Mouse (Mus musculus): ENCODE measurements around the gene Nlrc5. TPM values are rescaled to one million over a fixed set of nuclear protein-coding genes. Genes with fewer than 3 reads are reported as not detected.
"Not testable (repeated sequence)": the region's sequence is repeated elsewhere in the genome, so short reads cannot be mapped to it uniquely, and the experiment has no call there.

The Nlrc5 gene
- polyA plus RNA-seq, 1 experiment from 2014 or later: 0.28 TPM

DNA sequence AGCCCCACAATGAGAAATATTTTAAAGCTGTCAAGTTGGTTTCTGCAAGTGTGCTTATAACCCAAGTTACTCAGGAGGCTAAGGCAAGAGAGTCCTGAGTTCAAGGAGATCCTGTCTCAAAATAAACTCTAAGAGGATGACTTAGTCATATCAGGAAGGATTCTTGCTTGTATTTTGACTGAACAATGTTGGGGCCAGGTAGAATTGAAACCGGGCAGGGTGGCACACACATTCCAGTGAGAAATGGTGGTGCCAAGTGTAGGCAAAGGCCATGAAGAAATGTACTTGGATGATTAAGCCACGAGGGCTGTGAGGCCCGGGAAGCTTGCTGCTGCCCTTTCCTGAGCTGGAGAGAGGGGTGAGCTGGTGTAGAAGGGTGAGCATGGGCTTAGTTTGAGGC, 13.0 kb downstream of the Nlrc5 start:
- H3K9ac ChIP-seq (ENCODE audit: low read length): no peak overlapping the region
- WGBS: 79% methylated on average over 3 of the region's 3 CpGs
- ATAC-seq (ENCODE audit: insufficient read depth, low FRiP score): no peak

GRCm38 (mm10) chr8:94447583-94448324, 13.6 kb downstream of the Nlrc5 start:
- Histone ChIP-seq H3K4me3 (replicated peaks; ENCODE audit: low read length) (no peak overlapping the region), H3K4me2 (ENCODE audit: low read depth, low read length) (no peak overlapping the region), H3K4me1 (ENCODE audit: control insufficient read depth, insufficient read depth, low read length) (no peaks in the 10 kb centered on the region), H3K9me3 (replicated peaks; ENCODE audit: control insufficient read depth, low read length) (no peaks in the 10 kb centered on the region), H3K36me3 (ENCODE audit: control insufficient read depth, insufficient read depth, low read length) (no peaks in the 10 kb centered on the region), H3K9ac (ENCODE audit: low read length) (no peak overlapping the region), H3K27me3 (ENCODE audit: control insufficient read depth, insufficient read depth, low read length) (no peaks in the 10 kb centered on the region), H3K27ac (ENCODE audit: low read length) (no peak overlapping the region)
- no peak for ATAC-seq (ENCODE audit: insufficient read depth, low FRiP score)
- WGBS: 75% methylated on average over 7 of the region's 7 CpGs

More for the DNA sequence above, 13.0 kb downstream of the Nlrc5 start:
- no peaks in the 10 kb centered on the region for H3K27me3 ChIP-seq (ENCODE audit: control insufficient read depth, insufficient read depth, low read length)
- no peak overlapping the region for H3K4me2 ChIP-seq (ENCODE audit: low read depth, low read length)
- no peaks in the 10 kb centered on the region for H3K9me3 ChIP-seq (replicated peaks; ENCODE audit: control insufficient read depth, low read length)
- H3K27ac ChIP-seq (ENCODE audit: low read length): no peak overlapping the region
- no peaks in the 10 kb centered on the region for H3K36me3 ChIP-seq (ENCODE audit: control insufficient read depth, insufficient read depth, low read length)
- H3K4me1 ChIP-seq (ENCODE audit: control insufficient read depth, insufficient read depth, low read length): no peaks in the 10 kb centered on the region
- no peak overlapping the region for H3K4me3 ChIP-seq (replicated peaks; ENCODE audit: low read length)

DNA sequence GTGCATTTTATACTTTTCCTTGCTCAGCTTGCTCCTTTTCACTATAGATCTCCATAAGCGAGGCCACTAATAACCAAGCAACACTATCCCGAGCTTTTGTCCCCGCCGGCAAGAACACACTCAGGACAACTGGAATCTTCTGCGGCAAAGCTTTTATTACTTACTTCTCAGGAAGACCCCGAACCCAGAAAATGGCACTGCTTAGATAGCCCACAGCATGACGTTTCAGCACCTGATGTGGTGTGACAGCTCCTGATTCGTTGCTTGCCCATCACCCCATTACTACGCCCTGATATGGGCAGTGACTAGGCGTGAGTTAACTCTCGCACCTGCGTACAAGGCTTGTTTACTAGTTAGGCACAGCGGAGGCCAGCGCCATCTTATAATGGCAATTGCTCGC, 18.8 kb downstream of the Nlrc5 start:
- not testable (repeated sequence) for H3K36me3 ChIP-seq (ENCODE audit: control insufficient read depth, insufficient read depth, low read length); H3K27me3 ChIP-seq (ENCODE audit: control insufficient read depth, insufficient read depth, low read length); H3K4me1 ChIP-seq (ENCODE audit: control insufficient read depth, insufficient read depth, low read length); H3K4me2 ChIP-seq (ENCODE audit: low read depth, low read length); H3K9me3 ChIP-seq (replicated peaks; ENCODE audit: control insufficient read depth, low read length); H3K9ac ChIP-seq (ENCODE audit: low read length); H3K4me3 ChIP-seq (replicated peaks; ENCODE audit: low read length); H3K27ac ChIP-seq (ENCODE audit: low read length); ATAC-seq (ENCODE audit: insufficient read depth, low FRiP score)
- 87% methylated on average over 15 of the region's 15 CpGs for WGBS

DNA sequence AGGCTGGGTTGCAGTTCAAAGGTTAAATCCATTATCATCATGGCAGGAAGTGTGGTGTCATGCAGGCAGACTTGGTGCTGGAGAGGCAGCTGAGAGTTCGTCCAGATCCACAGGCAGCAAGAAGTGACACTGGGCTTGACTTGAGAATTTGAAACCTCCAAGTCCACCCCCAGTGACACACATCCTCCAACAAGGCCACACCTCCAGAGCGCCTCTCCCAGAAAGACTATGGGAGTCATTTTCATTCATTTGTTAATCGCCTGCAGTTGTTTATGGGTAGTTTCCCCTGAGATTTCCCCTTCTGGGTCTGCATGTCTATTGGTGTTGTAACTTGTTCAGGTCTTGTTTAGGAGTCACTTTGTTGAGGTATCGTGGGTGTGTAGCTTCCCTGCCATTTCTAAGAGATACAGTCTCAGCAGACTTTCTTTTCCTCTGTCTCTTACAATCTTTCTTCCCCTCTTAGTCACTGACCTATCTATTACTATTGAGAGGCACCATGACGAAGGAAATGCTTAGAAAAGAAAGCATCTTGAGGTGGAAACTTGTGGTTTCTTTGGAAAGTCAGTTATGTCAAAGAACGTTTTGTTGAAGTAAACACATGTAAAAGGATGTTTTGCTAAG, 19.8 kb downstream of the Nlrc5 start:
- H3K9me3 ChIP-seq (replicated peaks; ENCODE audit: control insufficient read depth, low read length): no peaks in the 10 kb centered on the region
- no peaks in the 10 kb centered on the region for H3K36me3 ChIP-seq (ENCODE audit: control insufficient read depth, insufficient read depth, low read length)
- H3K27ac ChIP-seq (ENCODE audit: low read length): no peak overlapping the region
- H3K27me3 ChIP-seq (ENCODE audit: control insufficient read depth, insufficient read depth, low read length): no peaks in the 10 kb centered on the region
- no peak overlapping the region for H3K4me2 ChIP-seq (ENCODE audit: low read depth, low read length)
- no peaks in the 10 kb centered on the region for H3K4me1 ChIP-seq (ENCODE audit: control insufficient read depth, insufficient read depth, low read length)
- 73% methylated on average over 6 of the region's 6 CpGs for WGBS
- no peak overlapping the region for H3K4me3 ChIP-seq (replicated peaks; ENCODE audit: low read length)
- no peak overlapping the region for H3K9ac ChIP-seq (ENCODE audit: low read length)
- ATAC-seq (ENCODE audit: insufficient read depth, low FRiP score): no peak

DNA sequence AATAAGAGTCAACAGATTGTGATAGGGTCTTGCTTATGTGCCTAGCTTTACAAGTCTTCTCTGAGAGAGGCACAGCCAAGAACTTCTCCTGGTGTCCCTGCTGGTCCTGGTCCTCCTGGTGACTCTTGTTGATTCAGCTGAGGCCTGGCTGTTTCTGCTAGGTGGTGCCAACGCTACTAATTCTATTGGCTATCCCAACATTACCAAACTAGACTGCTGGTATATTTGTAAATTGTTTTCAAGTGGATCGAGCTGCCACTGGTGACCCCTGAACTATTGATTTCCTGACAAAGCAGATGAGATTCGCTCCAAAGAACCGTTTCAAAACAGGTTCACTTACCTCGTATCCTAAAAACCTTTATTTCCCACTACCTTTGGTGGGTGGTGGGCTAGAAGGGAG, 20.7 kb downstream of the Nlrc5 start:
- no peak for ATAC-seq (ENCODE audit: insufficient read depth, low FRiP score)
- Histone ChIP-seq H3K27ac (ENCODE audit: low read length) (no peak overlapping the region), H3K9ac (ENCODE audit: low read length) (no peak overlapping the region), H3K27me3 (ENCODE audit: control insufficient read depth, insufficient read depth, low read length) (no peaks in the 10 kb centered on the region), H3K36me3 (ENCODE audit: control insufficient read depth, insufficient read depth, low read length) (no peaks in the 10 kb centered on the region), H3K4me2 (ENCODE audit: low read depth, low read length) (no peak overlapping the region), H3K9me3 (replicated peaks; ENCODE audit: control insufficient read depth, low read length) (no peaks in the 10 kb centered on the region), H3K4me3 (replicated peaks; ENCODE audit: low read length) (no peak overlapping the region), H3K4me1 (ENCODE audit: control insufficient read depth, insufficient read depth, low read length) (no peaks in the 10 kb centered on the region)
- 71% methylated on average over 5 of the region's 5 CpGs for WGBS

DNA sequence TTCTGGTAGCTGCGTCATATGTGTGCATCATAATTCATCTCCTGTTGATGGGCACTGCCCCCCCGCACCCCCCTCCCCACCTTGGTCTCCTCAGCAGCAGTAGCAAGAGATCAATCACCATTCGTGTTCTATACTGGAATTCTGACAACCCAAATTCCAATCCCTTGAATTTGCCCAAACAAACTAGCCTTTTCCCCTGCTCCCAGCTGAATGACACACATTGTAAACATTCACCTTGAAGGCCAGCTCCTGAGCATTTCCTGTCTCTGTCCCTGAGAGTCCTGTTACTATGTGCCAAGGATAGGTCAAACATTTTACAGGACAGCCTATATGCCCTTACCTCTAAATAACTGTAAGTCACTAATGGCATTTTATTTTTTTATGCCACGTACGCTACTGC, 21.9 kb downstream of the Nlrc5 start:
- Histone ChIP-seq H3K36me3 (ENCODE audit: control insufficient read depth, insufficient read depth, low read length) (no peaks in the 10 kb centered on the region), H3K9ac (ENCODE audit: low read length) (no peak overlapping the region), H3K4me3 (replicated peaks; ENCODE audit: low read length) (no peak overlapping the region), H3K4me2 (ENCODE audit: low read depth, low read length) (no peak overlapping the region), H3K27ac (ENCODE audit: low read length) (no peak overlapping the region), H3K27me3 (ENCODE audit: control insufficient read depth, insufficient read depth, low read length) (no peaks in the 10 kb centered on the region), H3K4me1 (ENCODE audit: control insufficient read depth, insufficient read depth, low read length) (no peaks in the 10 kb centered on the region), H3K9me3 (replicated peaks; ENCODE audit: control insufficient read depth, low read length) (no peaks in the 10 kb centered on the region)
- WGBS: 61% methylated on average over 5 of the region's 5 CpGs
- ATAC-seq (ENCODE audit: insufficient read depth, low FRiP score): no peak

- Histone ChIP-seq H3K4me3 (replicated peaks; ENCODE audit: low read length) (no peak overlapping the region), H3K27me3 (ENCODE audit: control insufficient read depth, insufficient read depth, low read length) (no peaks in the 10 kb centered on the region), H3K9ac (ENCODE audit: low read length) (no peak overlapping the region), H3K9me3 (replicated peaks; ENCODE audit: control insufficient read depth, low read length) (no peaks in the 10 kb centered on the region), H3K27ac (ENCODE audit: low read length) (no peak overlapping the region), H3K4me2 (ENCODE audit: low read depth, low read length) (no peak overlapping the region), H3K36me3 (ENCODE audit: control insufficient read depth, insufficient read depth, low read length) (no peaks in the 10 kb centered on the region), H3K4me1 (ENCODE audit: control insufficient read depth, insufficient read depth, low read length) (no peaks in the 10 kb centered on the region)
- ATAC-seq (ENCODE audit: insufficient read depth, low FRiP score): no peak
- 61% methylated on average over 2 of the region's 2 CpGs for WGBS
Observed at GRCm38 (mm10) chr8:94458567-94458966, 24.4 kb downstream of the Nlrc5 start.

- H3K4me2 ChIP-seq (ENCODE audit: low read depth, low read length): no peak overlapping the region
- no peaks in the 10 kb centered on the region for H3K9me3 ChIP-seq (replicated peaks; ENCODE audit: control insufficient read depth, low read length)
- H3K27ac ChIP-seq (ENCODE audit: low read length): no peak overlapping the region
- no peaks in the 10 kb centered on the region for H3K27me3 ChIP-seq (ENCODE audit: control insufficient read depth, insufficient read depth, low read length)
- no peaks in the 10 kb centered on the region for H3K4me1 ChIP-seq (ENCODE audit: control insufficient read depth, insufficient read depth, low read length)
- no peak for ATAC-seq (ENCODE audit: insufficient read depth, low FRiP score)
- no peaks in the 10 kb centered on the region for H3K36me3 ChIP-seq (ENCODE audit: control insufficient read depth, insufficient read depth, low read length)
- no peak overlapping the region for H3K9ac ChIP-seq (ENCODE audit: low read length)
- WGBS: 73% methylated on average over 5 of the region's 5 CpGs
- no peak overlapping the region for H3K4me3 ChIP-seq (replicated peaks; ENCODE audit: low read length)
Observed at GRCm38 (mm10) chr8:94469656-94470055, 35.5 kb downstream of the Nlrc5 start.

- no peak overlapping the region for H3K4me2 ChIP-seq (ENCODE audit: low read depth, low read length)
- H3K36me3 ChIP-seq (ENCODE audit: control insufficient read depth, insufficient read depth, low read length): no peaks in the 10 kb centered on the region
- no peaks in the 10 kb centered on the region for H3K4me1 ChIP-seq (ENCODE audit: control insufficient read depth, insufficient read depth, low read length)
- no peaks in the 10 kb centered on the region for H3K9me3 ChIP-seq (replicated peaks; ENCODE audit: control insufficient read depth, low read length)
- no peak overlapping the region for H3K9ac ChIP-seq (ENCODE audit: low read length)
- H3K27ac ChIP-seq (ENCODE audit: low read length): no peak overlapping the region
- ATAC-seq (ENCODE audit: insufficient read depth, low FRiP score): no peak
- WGBS: 81% methylated on average over 2 of the region's 2 CpGs
- H3K4me3 ChIP-seq (replicated peaks; ENCODE audit: low read length): no peak overlapping the region
- no peaks in the 10 kb centered on the region for H3K27me3 ChIP-seq (ENCODE audit: control insufficient read depth, insufficient read depth, low read length)
Observed at GRCm38 (mm10) chr8:94470794-94471193, 36.6 kb downstream of the Nlrc5 start.

All from stomach, embryonic 16.5 days (tissue).